Mouse (Mus musculus): ENCODE results near the gene Hbs1l.
"Not testable (repeated sequence)": the region's sequence is repeated elsewhere in the genome, so short reads cannot be mapped to it uniquely, and the experiment has no call there.

- TF ChIP-seq CTCF (IDR thresholded peaks at IDR 0.05; ENCODE audit: borderline replicate concordance, insufficient read depth, low read depth, low read length); POLR2A (IDR thresholded peaks at IDR 0.05; ENCODE audit: borderline replicate concordance, insufficient read depth, low read length): not testable (repeated sequence)
Measured at GRCm38 (mm10) chr10:21398873-21399425, 103.2 kb downstream of the Hbs1l start.
